Mouse (Mus musculus): ENCODE results near the gene Cog8. TPM values are rescaled to one million over a fixed set of nuclear protein-coding genes. Genes with fewer than 3 reads are reported as not detected.
A peak's percentile ranks its signal among the peaks of the same experiment; 100 is the strongest.

The Cog8 gene
- total and polyA plus RNA-seq, 3 experiments = 27.0 to 27.2 TPM; not detected in 1

- Histone ChIP-seq H3K79me2 (ENCODE audit: control insufficient read depth, insufficient read depth, low read length, poor library complexity) (0 out of 2 replicates have a peak, but pooled peaks cover 1% of the 10 kb centered on the region), H3K4me3 (ENCODE audit: control insufficient read depth in 1 of 2, insufficient read depth in 1 of 2, low read depth in 2 of 2, low read length in 2 of 2) (no peak overlapping the region), H3K27me3 (ENCODE audit: control insufficient read depth in 1 of 2, insufficient read depth in 2 of 2, low read length in 2 of 2) (no peaks in the 10 kb centered on the region), H3K36me3 (ENCODE audit: control insufficient read depth in 1 of 2, insufficient read depth in 2 of 2, low read length in 2 of 2) (peaks cover 0 to 17% of the 10 kb centered on the region in 2 experiments; a peak in 2 of 4 replicates), H3K27ac (ENCODE audit: control insufficient read depth, low read depth, low read length) (no peak overlapping the region), H3K9me3 (replicated peaks; ENCODE audit: insufficient read depth, low read length) (no peaks in the 10 kb centered on the region), H3K9ac (ENCODE audit: control insufficient read depth, low read depth, low read length, poor library complexity, severe bottlenecking) (no peak overlapping the region), H3K4me1 (ENCODE audit: control insufficient read depth in 1 of 2, insufficient read depth in 2 of 2, low read length in 2 of 2) (no peaks in the 10 kb centered on the region)
- TF ChIP-seq KAT2A (conservative IDR thresholded peaks at IDR 0.05; ENCODE audit: low read depth, low read length) = no peak
- no peak for TF ChIP-seq ZC3H11A (IDR thresholded peaks at IDR 0.05; ENCODE audit: low read depth, low read length)
- 0 out of 2 replicates have a peak, but pooled peaks have one; percentile 6 for TF ChIP-seq ETS1 (IDR thresholded peaks at IDR 0.05; ENCODE audit: low read depth, low read length)
- no peak for TF ChIP-seq MYB (IDR thresholded peaks at IDR 0.05; ENCODE audit: low read depth, low read length)
- no peak for TF ChIP-seq CHD2 (IDR thresholded peaks at IDR 0.05; ENCODE audit: low read length)
- TF ChIP-seq CTCF (IDR thresholded peaks at IDR 0.05 in 2 of 3, conservative IDR thresholded peaks at IDR 0.05 in 1 of 3; ENCODE audit: control insufficient read depth in 1 of 3, insufficient read depth in 1 of 3, low read depth in 2 of 3, low read length in 3 of 3, poor library complexity in 1 of 3, severe bottlenecking in 1 of 3) = no peak
- DNase-seq (ENCODE audit: low read depth, low spot score) = peak; percentile 48
Observed at GRCm38 (mm10) chr8:107040632-107041031, 15.9 kb downstream of the Cog8 start.

- Histone ChIP-seq H3K9ac (ENCODE audit: control insufficient read depth, low read depth, low read length, poor library complexity, severe bottlenecking) (no peak overlapping the region), H3K4me1 (ENCODE audit: control insufficient read depth in 1 of 2, insufficient read depth in 2 of 2, low read length in 2 of 2) (peaks cover 0 to 11% of the 10 kb centered on the region in 2 experiments; a peak in 3 of 4 replicates), H3K27ac (ENCODE audit: control insufficient read depth, low read depth, low read length) (no peak overlapping the region), H3K9me3 (replicated peaks; ENCODE audit: insufficient read depth, low read length) (no peaks in the 10 kb centered on the region), H3K79me2 (ENCODE audit: control insufficient read depth, insufficient read depth, low read length, poor library complexity) (peaks cover 9% of the 10 kb centered on the region), H3K27me3 (ENCODE audit: control insufficient read depth in 1 of 2, insufficient read depth in 2 of 2, low read length in 2 of 2) (no peaks in the 10 kb centered on the region), H3K4me3 (ENCODE audit: control insufficient read depth in 1 of 2, insufficient read depth in 1 of 2, low read depth in 2 of 2, low read length in 2 of 2) (no peak overlapping the region), H3K36me3 (ENCODE audit: control insufficient read depth in 1 of 2, insufficient read depth in 2 of 2, low read length in 2 of 2) (peaks cover 8 to 12% of the 10 kb centered on the region in 2 experiments)
- DNase-seq (ENCODE audit: low read depth, low spot score) = no peak
- TF ChIP-seq E2F4 (IDR thresholded peaks at IDR 0.05; ENCODE audit: borderline replicate concordance, low read depth, low read length) (no peak), RCOR1 (IDR thresholded peaks at IDR 0.05; ENCODE audit: low read depth, low read length) (no peak), GABPA (IDR thresholded peaks at IDR 0.05; ENCODE audit: low read depth, low read length) (no peak)
Observed at GRCm38 (mm10) chr8:107036626-107037025, 19.9 kb downstream of the Cog8 start.

- Histone ChIP-seq H3K4me1 (ENCODE audit: control insufficient read depth in 1 of 2, insufficient read depth in 2 of 2, low read length in 2 of 2) (peaks cover 0 to 11% of the 10 kb centered on the region in 2 experiments; a peak in 3 of 4 replicates), H3K9ac (ENCODE audit: control insufficient read depth, low read depth, low read length, poor library complexity, severe bottlenecking) (no peak overlapping the region), H3K27ac (ENCODE audit: control insufficient read depth, low read depth, low read length) (no peak overlapping the region), H3K36me3 (ENCODE audit: control insufficient read depth in 1 of 2, insufficient read depth in 2 of 2, low read length in 2 of 2) (peaks cover 3 to 13% of the 10 kb centered on the region in 2 experiments; a peak in 3 of 4 replicates), H3K9me3 (replicated peaks; ENCODE audit: insufficient read depth, low read length) (no peaks in the 10 kb centered on the region), H3K27me3 (ENCODE audit: control insufficient read depth in 1 of 2, insufficient read depth in 2 of 2, low read length in 2 of 2) (no peaks in the 10 kb centered on the region), H3K79me2 (ENCODE audit: control insufficient read depth, insufficient read depth, low read length, poor library complexity) (peaks cover 14% of the 10 kb centered on the region), H3K4me3 (ENCODE audit: control insufficient read depth in 1 of 2, insufficient read depth in 1 of 2, low read depth in 2 of 2, low read length in 2 of 2) (no peak overlapping the region)
- TF ChIP-seq EP300 (IDR thresholded peaks at IDR 0.05; ENCODE audit: low read depth in 1 of 2, low read length in 2 of 2) (no peak), ZC3H11A (IDR thresholded peaks at IDR 0.05; ENCODE audit: low read depth, low read length) (no peak), KAT2A (conservative IDR thresholded peaks at IDR 0.05; ENCODE audit: low read depth, low read length) (no peak), RAD21 (IDR thresholded peaks at IDR 0.05; ENCODE audit: low read depth, low read length) (no peak), ZNF384 (IDR thresholded peaks at IDR 0.05; ENCODE audit: low read depth, low read length) (no peak), USF2 (IDR thresholded peaks at IDR 0.05; ENCODE audit: borderline replicate concordance in 1 of 2, insufficient read depth in 1 of 2, low read depth in 1 of 2, low read length in 2 of 2) (no peak), MYC (IDR thresholded peaks at IDR 0.05; ENCODE audit: low read depth, low read length) (no peak), MXI1 (IDR thresholded peaks at IDR 0.05; ENCODE audit: low read depth, low read length) (no peak), GABPA (IDR thresholded peaks at IDR 0.05; ENCODE audit: low read depth, low read length) (no peak), POLR2A (IDR thresholded peaks at IDR 0.05; ENCODE audit: control insufficient read depth in 1 of 2, insufficient read depth in 1 of 2, low read depth in 1 of 2, low read length in 2 of 2, poor library complexity in 1 of 2) (no peak), TBP (IDR thresholded peaks at IDR 0.05; ENCODE audit: low read depth, low read length) (no peak), UBTF (IDR thresholded peaks at IDR 0.05; ENCODE audit: borderline replicate concordance, insufficient read depth, low read depth, low read length) (no peak), ZKSCAN1 (IDR thresholded peaks at IDR 0.05; ENCODE audit: low read depth, low read length) (no peak)
- no peak for DNase-seq (ENCODE audit: low read depth, low spot score)
Observed at GRCm38 (mm10) chr8:107035641-107036040, 20.8 kb downstream of the Cog8 start.

Data from MEL (cell line).